Mouse (Mus musculus) stomach, embryonic 16.5 days (tissue): Measurements from ENCODE around the gene Grik5. TPM values are rescaled to one million over a fixed set of nuclear protein-coding genes. Genes with fewer than 3 reads are reported as not detected.
"Not testable (repeated sequence)": the region's sequence is repeated elsewhere in the genome, so short reads cannot be mapped to it uniquely, and the experiment has no call there.

Experiments used
- ATAC-seq: fragments of 200-750 bp; cut with Nextera tagmentation; 2 replicates; pipeline ENCODE4 v1.8.0; 2017; ENCODE audit warnings: moderate number of reproducible peaks, moderate TSS enrichment; ENCODE audit not compliant: insufficient read depth, low FRiP score
- H3K27ac ChIP-seq: fragments of 300-500 bp; sonication (generic); 2 replicates; pipeline ENCODE4 v1.5.1; 2014; ENCODE audit warnings: low read length
- H3K27me3 ChIP-seq: fragments of 300-500 bp; sonication (generic); 2 replicates; pipeline ENCODE4 v1.6.1; 2014; ENCODE audit warnings: low read length, control low read depth, mixed read lengths; ENCODE audit not compliant: control insufficient read depth, insufficient read depth
- H3K36me3 ChIP-seq: fragments of 300-500 bp; sonication (generic); 2 replicates; pipeline ENCODE4 v1.6.1; 2014; ENCODE audit warnings: low read length; ENCODE audit not compliant: control insufficient read depth, insufficient read depth
- H3K4me1 ChIP-seq: fragments of 300-500 bp; sonication (generic); 2 replicates; pipeline ENCODE4 v1.6.1; 2014; ENCODE audit warnings: low read length, control low read depth, mixed read lengths; ENCODE audit not compliant: control insufficient read depth, insufficient read depth
- H3K4me2 ChIP-seq: fragments of 300-500 bp; sonication (generic); 2 replicates; pipeline ENCODE4 v1.6.1; 2014; ENCODE audit warnings: low read depth, low read length, mixed read lengths
- H3K4me3 ChIP-seq: fragments of 300-500 bp; sonication (generic); replicated peaks from 2 replicates; pipeline ENCODE4 v1.5.1; 2014; ENCODE audit warnings: mild to moderate bottlenecking, low read length
- H3K9ac ChIP-seq: fragments of 300-500 bp; sonication (generic); 2 replicates; pipeline ENCODE4 v1.6.1; 2014; ENCODE audit warnings: low read length
- H3K9me3 ChIP-seq: fragments of 300-500 bp; sonication (generic); replicated peaks from 2 replicates; pipeline ENCODE4 v1.6.1; 2016; ENCODE audit warnings: low read length, control low read depth; ENCODE audit not compliant: control insufficient read depth
- WGBS: fragments of 180-500 bp; shearing (Covaris S2); extraction: QIAGEN DNeasy Blood & Tissue Kit; methylation state at CpG from one replicate; pipeline ENCODE4 v1.1.7; 2014; 5-methylcytosine and 5-hydroxymethylcytosine counted together
- polyA plus RNA-seq: library from polyadenylated mRNA; unstranded; fragments of >200 nt; fragmentation: Nextera tagmentation; extraction: Ambion mirVana; gene quantifications from 2 replicates; pipeline ENCODE4 v1.2.1, GENCODE M21; 2015

Grik5 gene
- polyA plus RNA-seq, 1 experiment from 2014 or later: 4.0 TPM

GRCm38 (mm10) chr7:25052587-25052986 lies 19.6 kb downstream of the Grik5 start:
- Histone ChIP-seq H3K4me3 (no peak overlapping the region), H3K36me3 (no peaks in the 10 kb centered on the region; the same call in 1 of the 2 replicates), H3K9ac (no peak overlapping the region), H3K27ac (no peak overlapping the region), H3K4me2 (no peak overlapping the region), H3K4me1 (no peaks in the 10 kb centered on the region), H3K27me3 (no peaks in the 10 kb centered on the region), H3K9me3 (no peaks in the 10 kb centered on the region)
- ATAC-seq: no peak
- WGBS: 67% methylated on average over 3 of the region's 3 CpGs

GRCm38 (mm10) chr7:25049295-25049930 lies 22.7 kb downstream of the Grik5 start:
- no peak overlapping the region for H3K27ac ChIP-seq
- H3K9me3 ChIP-seq: no peaks in the 10 kb centered on the region
- no peak for ATAC-seq
- H3K4me1 ChIP-seq: no peaks in the 10 kb centered on the region
- no peaks in the 10 kb centered on the region for H3K27me3 ChIP-seq
- whole genome bisulfite sequencing: 79% methylated on average over 16 of the region's 16 CpGs
- H3K4me2 ChIP-seq: no peak overlapping the region
- no peak overlapping the region for H3K4me3 ChIP-seq
- no peaks in the 10 kb centered on the region for H3K36me3 ChIP-seq
- no peak overlapping the region for H3K9ac ChIP-seq

- H3K9me3 ChIP-seq: no peaks in the 10 kb centered on the region
- no peak for ATAC-seq
- no peaks in the 10 kb centered on the region for H3K27me3 ChIP-seq
- no peak overlapping the region for H3K4me2 ChIP-seq
- no peak overlapping the region for H3K4me3 ChIP-seq
- no peaks in the 10 kb centered on the region for H3K36me3 ChIP-seq
- no peaks in the 10 kb centered on the region for H3K4me1 ChIP-seq
- 87% methylated on average over 8 of the region's 8 CpGs for WGBS
- no peak overlapping the region for H3K9ac ChIP-seq
- H3K27ac ChIP-seq: no peak overlapping the region
Measured at GRCm38 (mm10) chr7:25047363-25047762, 24.8 kb downstream of the Grik5 start.

GRCm38 (mm10) chr7:25044599-25044998 lies 27.5 kb downstream of the Grik5 start:
- ATAC-seq, H3K4me3 ChIP-seq, H3K4me1 ChIP-seq, H3K36me3 ChIP-seq, H3K9me3 ChIP-seq, H3K4me2 ChIP-seq, H3K27ac ChIP-seq, H3K9ac ChIP-seq, H3K27me3 ChIP-seq: not testable (repeated sequence)
- WGBS: 86% methylated on average over 7 of the region's 7 CpGs

GRCm38 (mm10) chr7:25041921-25042320 lies 30.2 kb downstream of the Grik5 start:
- 86% methylated on average over 12 of the region's 12 CpGs for WGBS
- Histone ChIP-seq H3K4me2 (no peak overlapping the region), H3K27ac (no peak overlapping the region), H3K36me3 (no peaks in the 10 kb centered on the region), H3K4me3 (no peak overlapping the region), H3K9ac (no peak overlapping the region), H3K4me1 (no peaks in the 10 kb centered on the region), H3K27me3 (no peaks in the 10 kb centered on the region), H3K9me3 (no peaks in the 10 kb centered on the region)
- no peak for ATAC-seq

- no peak for ATAC-seq
- Histone ChIP-seq H3K4me2 (no peak overlapping the region), H3K9ac (no peak overlapping the region), H3K27ac (no peak overlapping the region), H3K9me3 (no peaks in the 10 kb centered on the region), H3K27me3 (no peaks in the 10 kb centered on the region), H3K4me3 (no peak overlapping the region), H3K4me1 (no peaks in the 10 kb centered on the region), H3K36me3 (no peaks in the 10 kb centered on the region)
- WGBS: 57% methylated on average over 7 of the region's 7 CpGs
Measured at GRCm38 (mm10) chr7:25035916-25036315, 36.2 kb downstream of the Grik5 start.

GRCm38 (mm10) chr7:25034796-25035195 lies 37.4 kb downstream of the Grik5 start:
- Histone ChIP-seq H3K4me3 (no peak overlapping the region), H3K36me3 (no peaks in the 10 kb centered on the region)

GRCm38 (mm10) chr7:25031528-25031927 lies 40.6 kb downstream of the Grik5 start:
- WGBS: 78% methylated on average over 3 of the region's 3 CpGs

More at GRCm38 (mm10) chr7:25034796-25035195, 37.4 kb downstream of the Grik5 start:
- H3K9ac ChIP-seq: no peak overlapping the region
- no peak for ATAC-seq
- no peaks in the 10 kb centered on the region for H3K4me1 ChIP-seq
- no peak overlapping the region for H3K27ac ChIP-seq
- H3K4me2 ChIP-seq: no peak overlapping the region
- 91% methylated on average over 4 of the region's 4 CpGs for WGBS
- no peaks in the 10 kb centered on the region for H3K27me3 ChIP-seq
- H3K9me3 ChIP-seq: no peaks in the 10 kb centered on the region

GRCm38 (mm10) chr7:25030032-25030753 lies 42.0 kb downstream of the Grik5 start:
- WGBS: 37% methylated on average over 5 of the region's 5 CpGs
- no peaks in the 10 kb centered on the region for H3K27me3 ChIP-seq
- H3K27ac ChIP-seq: no peak overlapping the region
- H3K4me3 ChIP-seq: no peak overlapping the region
- H3K36me3 ChIP-seq: 0 out of 2 replicates have a peak, but pooled peaks cover 3% of the 10 kb centered on the region
- H3K9me3 ChIP-seq: no peaks in the 10 kb centered on the region
- no peak for ATAC-seq
- H3K4me1 ChIP-seq: no peaks in the 10 kb centered on the region
- H3K4me2 ChIP-seq: no peak overlapping the region
- H3K9ac ChIP-seq: no peak overlapping the region

More at GRCm38 (mm10) chr7:25031528-25031927, 40.6 kb downstream of the Grik5 start:
- Histone ChIP-seq H3K4me2 (no peak overlapping the region), H3K36me3 (0 out of 2 replicates have a peak, but pooled peaks cover 3% of the 10 kb centered on the region), H3K27ac (no peak overlapping the region), H3K4me3 (no peak overlapping the region), H3K4me1 (no peaks in the 10 kb centered on the region), H3K9ac (no peak overlapping the region), H3K27me3 (no peaks in the 10 kb centered on the region), H3K9me3 (no peaks in the 10 kb centered on the region)
- ATAC-seq: no peak
